Mouse (Mus musculus) gonadal fat pad, adult 2 months (tissue): Measurements from ENCODE around the gene Cfap298. TPM values are rescaled to one million over a fixed set of nuclear protein-coding genes. Genes with fewer than 3 reads are reported as not detected.

Experiments used
- DNase-seq: peaks from one replicate; pipeline ENCODE4 v3.0.0-alpha.2; 2012; ENCODE audit warnings: low read depth
- polyA plus RNA-seq: library from polyadenylated mRNA; depleted of rRNA; stranded (reverse); fragments of >200 nt; gene quantifications from 2 replicates; pipeline ENCODE4 v1.2.3, GENCODE M21; 2012; rRNA removed

Gene Cfap298
- polyA plus RNA-seq = 9.6 and 12.2 TPM in 2 replicates

DNA sequence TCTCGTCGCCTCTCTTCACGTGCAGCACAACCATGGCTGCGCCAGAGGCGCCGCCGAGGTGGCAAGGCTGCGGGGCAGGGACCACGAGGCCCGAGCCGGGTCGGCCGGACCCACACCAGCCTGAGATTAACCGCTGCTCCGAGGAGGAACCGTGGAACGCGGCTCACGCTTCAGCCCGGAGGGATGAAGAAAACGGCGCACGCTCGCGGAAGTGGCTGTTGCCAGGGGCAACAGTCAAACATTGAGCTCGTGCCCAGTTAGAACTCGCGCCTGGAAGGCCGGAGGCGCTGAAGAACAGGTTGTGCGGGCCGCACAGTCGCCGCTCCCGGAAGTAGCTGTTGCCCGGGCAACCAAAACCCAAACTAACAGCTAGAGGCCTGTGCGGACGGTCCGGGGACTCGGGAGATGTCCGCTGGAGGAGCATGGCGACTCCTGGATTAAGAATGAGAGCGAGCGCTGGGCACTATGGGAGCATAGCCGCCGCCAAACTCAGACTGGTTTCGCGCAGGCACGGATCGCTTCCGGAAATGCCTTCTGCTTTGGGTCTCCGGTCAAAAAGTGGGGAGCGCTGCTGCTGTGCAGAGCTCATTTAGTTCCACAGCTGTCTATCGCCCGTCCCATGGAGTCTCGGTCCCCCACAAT lies at the start of gene Cfap298:
Cfap298 (minus strand) TSS at position 428 of the 642 bp plus-strand sequence.
- peak; percentile 67 for DNase-seq

DNA sequence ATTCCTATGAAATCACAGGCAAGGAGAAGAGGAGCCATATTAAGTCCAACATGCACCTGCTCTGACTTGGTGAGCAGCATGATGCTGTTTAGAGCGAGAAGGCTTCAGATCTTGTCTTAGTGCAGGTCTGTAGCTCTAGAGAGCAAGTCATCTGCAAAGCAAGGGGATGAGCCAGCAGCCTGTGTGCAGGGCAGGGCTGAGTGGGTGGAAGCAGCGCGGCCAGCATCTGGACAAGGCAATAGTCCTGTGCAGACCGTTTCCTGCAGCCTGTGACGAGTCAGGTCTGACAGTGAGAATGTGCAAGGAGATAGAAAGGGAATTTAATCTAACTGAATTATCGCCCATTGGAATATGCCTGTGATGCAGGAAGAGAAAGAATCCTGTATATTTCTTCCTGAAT lies 36.1 kb upstream of the Cfap298 start:
- DNase-seq = no peak

DNA sequence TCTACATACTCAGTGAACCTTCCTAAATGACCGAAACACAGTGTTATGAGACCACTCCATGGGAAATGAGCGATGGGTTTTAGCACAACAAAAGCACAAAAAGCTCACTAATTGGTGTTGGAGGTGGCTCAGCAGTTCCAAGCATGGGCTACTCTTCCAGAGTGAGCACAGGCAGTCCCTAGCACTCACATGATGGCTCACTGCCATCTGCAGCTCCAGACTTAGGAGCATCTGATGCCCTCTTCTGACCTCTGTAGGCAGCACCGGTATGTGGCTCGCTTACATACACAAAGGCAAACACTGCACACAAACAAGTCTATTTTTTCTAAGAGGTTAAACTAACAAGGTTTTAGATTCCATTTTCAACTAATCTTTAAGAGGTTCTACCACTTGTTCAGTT lies 31.3 kb upstream of the Cfap298 start:
- no peak for DNase-seq

DNA sequence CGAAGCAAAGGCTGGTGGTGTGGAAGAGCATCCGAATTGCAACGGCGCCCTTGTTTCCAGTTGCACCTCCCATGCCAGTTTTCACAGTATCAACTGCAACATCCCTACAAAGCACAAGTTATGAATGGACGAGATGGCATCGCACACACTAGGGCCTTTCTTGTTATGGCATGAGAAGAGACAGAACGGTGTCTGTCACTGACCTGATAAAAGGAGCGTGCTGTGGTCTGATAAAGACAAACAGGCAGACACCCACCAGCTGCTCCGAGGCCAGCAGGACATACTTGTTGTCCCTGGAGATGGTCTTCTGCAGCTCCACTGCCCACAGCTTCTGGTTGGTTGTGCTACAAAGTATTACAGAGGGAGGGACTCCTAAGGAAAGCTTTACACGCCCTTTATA lies 29.4 kb upstream of the Cfap298 start:
- DNase-seq = no peak

DNA sequence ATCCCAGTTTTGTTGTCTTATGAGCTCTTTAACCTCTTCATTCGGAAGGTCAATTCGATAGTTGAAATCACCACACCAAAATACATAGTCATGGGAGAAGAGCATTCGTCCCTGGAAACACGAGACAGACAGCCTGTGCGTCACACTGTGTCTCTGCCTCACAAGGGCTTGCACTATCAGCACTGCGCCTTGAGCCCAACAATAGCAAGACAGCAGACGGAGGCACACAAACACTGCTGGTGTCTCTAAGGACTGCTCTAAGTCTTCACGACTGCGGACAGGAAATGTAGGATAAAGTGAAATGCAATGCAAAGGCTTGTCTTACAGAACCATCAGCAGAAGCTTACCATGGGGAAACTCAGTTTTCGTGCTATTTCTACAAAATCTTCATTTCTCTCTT lies 29.0 kb upstream of the Cfap298 start:
- no peak for DNase-seq

DNA sequence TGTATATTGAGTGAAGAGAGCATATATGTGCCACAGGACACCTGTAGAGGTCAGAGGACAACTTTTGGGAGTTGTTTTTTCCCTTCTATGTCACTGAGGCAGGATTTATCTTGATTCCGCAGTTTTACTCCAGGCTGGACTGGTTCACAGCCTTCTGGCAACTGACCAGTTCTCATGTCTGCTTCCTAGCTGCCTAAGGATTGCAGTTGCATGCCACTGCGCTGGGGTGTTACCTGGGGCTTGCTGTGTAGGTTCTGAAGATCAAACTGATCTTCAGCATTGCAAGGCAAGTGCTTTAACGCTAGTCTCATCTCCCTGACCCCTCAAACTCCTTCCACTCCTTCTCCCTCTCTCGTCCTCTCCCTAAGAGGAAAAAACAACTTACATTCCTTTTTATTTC lies 28.3 kb upstream of the Cfap298 start:
- DNase-seq = no peak

DNA sequence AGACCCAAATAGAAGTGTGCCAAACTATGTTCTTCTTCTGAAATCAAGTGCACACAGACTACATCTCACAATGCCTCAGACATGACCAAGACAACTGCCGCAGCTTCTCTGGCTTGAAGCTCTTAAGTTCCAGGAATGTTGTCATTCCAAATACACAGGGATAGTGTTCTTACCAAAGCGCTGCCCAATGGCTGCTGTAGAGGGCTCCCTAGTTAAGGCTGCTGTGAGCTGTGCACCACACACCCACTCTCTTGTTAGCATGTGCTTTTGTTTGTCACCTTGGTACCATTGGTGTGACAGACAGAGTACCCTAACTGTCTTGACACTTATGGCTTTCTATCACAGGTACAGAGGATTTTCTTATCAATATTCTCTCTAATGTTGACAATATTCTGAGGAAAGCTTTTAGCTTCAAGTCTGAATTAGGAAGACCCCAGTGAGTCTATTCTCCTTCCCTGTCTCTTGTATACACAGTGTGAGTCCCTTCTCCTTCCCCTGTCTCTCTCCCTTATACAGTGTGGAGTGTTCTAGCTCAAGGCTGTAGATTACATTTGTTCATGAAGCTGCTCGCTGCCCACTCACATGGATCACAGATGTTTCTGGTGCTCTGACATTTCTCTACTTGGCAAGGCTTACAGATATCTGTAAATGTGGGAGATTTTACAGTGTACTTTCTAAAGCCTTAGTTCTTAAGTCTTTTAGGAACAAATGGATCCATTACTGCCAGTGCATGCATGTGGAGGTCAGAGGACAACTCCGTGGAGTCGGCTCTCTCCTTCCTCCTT lies 23.6 kb upstream of the Cfap298 start:
- no peak for DNase-seq

DNA sequence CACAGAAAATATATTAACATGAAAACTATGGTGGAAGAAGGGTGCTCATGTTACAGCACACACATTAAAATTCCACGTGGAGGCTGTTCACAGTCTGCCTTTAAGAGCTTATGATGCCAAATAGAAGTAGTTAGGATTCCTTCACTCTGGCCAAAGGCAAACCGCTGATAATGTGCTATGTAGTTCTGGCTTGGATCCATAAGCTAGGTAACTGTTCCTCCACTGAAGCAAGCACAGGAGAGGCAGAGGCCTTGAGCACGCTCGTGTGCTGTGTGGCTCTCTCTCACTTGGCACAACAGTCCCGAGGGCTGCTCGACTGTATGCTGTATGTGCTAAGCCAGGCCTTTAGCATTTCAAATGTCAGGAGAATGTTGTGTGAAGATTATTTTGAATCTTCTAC lies 20.6 kb upstream of the Cfap298 start:
- DNase-seq = no peak

DNA sequence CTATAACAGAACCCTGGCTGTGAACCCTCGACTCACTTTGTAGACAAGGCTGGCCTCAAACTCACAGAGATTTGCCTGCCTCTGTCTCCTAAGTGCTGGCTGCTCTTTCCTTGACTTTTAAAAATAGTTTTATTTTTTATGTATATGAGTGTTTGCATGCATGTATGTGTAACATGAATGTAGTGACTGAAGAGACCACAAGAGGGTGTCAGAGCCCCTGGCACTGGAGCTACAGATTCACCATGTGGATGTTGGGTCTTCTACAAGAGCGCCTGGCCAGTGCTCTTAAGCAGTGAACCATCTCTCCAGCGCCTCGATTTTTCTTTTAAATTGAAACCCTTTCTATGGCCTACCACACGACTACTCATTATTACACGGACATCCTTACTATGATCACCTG lies 18.9 kb upstream of the Cfap298 start:
- DNase-seq = no peak

DNA sequence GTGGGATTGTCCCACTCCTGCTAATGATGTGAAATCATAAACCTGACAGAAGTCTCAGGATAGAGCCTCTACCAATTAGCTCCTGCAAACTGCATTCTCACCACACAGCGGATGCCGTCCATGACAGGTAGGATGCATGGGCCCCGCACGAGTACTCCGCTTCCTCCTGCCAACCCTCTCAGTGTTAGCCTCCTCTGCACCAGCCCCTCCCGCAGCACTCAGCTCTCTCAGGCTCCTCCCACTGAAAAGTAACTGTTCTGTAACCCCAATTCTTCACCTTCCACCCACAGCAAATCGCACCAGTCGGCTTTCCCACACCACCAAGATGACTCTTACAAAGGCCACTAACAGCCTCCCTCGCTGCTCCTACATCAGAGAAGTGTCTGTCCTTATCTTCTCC lies 18.2 kb upstream of the Cfap298 start:
- DNase-seq = no peak

DNA sequence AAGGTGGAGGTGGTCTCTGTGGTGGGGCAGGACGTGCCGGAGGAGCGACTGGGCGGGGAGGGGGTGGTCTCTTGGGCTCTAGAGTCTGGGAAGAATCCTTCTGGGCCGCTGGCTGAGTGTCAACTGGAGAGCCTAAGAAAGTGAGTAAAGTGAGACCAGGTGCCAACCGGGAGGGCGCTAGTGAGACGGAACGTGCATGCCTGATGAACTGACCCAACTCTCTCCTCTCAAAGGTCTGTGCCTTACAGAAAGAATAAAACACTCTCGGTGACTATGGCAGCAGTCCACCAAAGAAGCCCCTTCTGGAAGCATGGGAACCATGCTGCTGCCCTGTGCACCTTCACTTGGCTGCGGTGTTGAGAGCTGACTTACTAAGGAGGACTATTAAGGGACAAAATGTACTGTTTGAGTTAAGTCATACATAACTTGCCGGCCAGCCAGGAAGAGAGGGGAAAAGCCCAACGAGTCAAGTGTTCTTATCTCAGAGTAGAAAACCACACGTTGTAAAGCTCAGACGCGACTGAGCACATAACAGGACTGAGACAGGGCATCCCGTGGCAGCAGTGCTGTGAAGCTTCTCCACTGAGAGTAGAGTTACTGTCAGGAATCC lies 15.5 kb upstream of the Cfap298 start:
- DNase-seq = no peak

DNA sequence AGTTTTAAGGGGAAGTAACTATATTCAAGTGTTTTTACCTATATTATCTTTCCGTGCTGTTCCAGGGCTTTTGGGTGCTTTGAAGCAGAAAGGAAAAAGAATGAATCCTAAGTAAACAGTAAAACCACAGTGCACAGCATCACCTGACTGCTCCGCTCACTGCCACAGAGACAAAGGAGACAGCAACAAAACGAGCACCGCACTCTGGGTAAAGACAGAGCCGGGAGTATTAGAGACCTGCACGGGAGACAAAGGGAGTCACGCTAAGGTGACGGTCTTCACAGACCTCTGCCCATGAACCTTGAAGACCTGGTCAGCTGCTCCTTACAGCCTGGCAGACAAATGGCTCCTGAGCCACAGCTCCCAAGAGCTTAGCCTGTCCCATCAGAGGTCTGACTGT lies 12.1 kb upstream of the Cfap298 start:
- no peak for DNase-seq

DNA sequence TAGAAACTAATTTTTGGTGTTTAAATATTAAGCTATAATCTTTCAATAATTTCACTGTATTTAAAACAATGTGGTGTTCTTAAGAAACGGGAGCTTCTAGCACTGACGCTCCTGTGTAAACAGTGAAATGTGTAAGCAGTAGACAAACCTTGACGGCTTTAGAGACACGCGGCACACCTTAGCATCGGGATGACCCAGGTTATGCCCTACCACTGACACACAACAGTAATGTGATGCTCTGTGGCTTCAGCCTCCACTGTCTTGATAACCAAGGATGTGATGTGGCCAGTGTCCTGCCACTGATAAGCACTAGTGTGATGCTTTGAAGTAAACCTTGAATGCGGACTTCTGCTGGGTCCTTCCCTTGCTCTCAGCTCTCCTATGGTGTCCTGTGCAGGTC lies 6.3 kb upstream of the Cfap298 start:
- DNase-seq = no peak

DNA sequence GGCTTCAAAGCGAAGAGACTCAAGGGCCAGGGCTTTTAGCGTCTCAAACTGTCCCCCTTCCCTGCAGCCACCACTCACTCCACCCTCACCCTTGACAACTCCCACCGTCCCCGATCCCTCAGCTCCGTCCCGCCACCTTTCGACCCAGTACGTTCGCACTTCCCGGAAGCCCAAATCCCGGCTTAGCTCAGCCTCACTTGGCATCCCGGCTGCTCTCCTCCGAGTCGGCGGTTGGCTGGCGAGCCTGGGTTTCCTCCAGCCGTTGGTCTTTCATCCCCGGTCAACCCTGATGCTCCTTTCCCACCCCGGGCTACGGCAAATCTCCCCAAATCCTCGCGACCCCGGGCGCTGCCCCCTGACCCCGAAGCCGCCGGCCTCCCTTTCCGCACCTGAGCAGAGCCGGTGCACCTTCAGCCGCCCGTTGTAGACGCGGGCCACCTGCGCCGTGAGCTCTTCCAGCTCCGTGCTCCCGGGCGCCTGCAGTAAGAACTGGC lies 674 bp downstream of the Cfap298 start:
- no peak for DNase-seq

DNA sequence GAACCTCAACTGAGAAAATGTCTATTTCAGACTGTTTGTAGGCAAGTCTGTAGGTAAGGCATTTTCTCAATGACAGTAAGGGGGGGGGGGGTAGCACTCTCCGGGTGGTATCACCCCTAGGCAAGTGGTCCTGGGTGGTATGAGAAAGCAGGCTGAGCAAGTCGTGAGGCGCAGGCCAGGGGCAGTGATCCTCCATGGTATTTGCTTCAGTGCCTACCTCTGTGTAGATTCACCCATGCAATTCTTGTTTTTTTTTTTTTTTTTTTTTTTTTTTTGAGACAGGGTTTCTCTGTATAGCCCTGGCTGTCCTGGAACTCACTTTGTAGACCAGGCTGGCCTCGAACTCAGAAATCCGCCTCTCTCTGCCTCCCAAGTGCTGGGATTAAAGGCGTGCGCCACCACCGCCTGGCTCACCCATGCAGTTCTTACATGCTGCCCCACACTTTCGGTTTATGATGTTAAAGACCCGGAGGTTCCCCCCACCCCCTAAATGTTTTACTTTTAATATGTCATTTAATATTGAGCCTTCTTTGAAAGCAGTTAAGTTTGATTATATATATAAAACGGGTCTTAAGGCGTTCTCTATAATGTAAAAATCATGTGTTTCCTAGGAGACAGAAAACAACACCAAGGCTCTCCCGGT lies 1.3 kb downstream of the Cfap298 start:
- no peak for DNase-seq

DNA sequence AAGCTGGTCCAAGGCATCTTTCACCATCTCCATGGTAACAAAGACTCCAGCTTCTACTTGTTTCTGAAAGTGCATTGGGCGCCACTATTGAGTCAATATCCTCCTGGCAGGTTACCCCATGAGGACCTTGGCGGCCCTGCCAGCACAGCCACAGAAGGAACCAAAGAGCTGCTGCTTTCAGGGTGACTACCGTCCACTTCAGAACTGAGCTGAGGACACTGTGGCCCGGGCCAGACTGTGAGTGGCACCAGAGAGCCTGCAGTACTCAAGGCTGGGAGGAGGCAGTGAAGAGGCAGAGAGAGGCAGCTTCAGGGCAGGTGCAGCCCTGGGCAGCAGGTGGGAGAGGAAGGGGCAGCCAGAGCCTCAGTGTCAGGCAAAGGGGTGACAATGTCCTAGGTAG lies 7.5 kb downstream of the Cfap298 start:
- no peak for DNase-seq

DNA sequence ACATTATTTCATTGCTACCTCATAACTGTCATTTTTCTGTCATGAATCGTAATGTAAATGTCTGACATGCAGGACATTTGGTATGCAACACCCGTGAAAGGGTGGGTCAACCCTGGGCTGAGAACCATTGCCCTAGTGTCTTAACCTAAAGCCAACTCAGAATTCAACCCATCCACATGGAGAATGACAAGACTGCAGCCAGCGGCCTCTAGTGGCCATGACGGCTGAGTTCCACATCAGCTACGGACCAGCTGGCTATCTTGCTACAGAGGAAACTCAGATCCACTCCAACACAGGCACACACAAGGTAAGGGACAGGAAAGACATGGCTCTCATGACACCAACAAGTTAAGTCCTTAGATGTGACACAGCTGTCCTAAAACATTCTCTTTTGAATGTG lies 9.5 kb downstream of the Cfap298 start:
- DNase-seq = no peak

DNA sequence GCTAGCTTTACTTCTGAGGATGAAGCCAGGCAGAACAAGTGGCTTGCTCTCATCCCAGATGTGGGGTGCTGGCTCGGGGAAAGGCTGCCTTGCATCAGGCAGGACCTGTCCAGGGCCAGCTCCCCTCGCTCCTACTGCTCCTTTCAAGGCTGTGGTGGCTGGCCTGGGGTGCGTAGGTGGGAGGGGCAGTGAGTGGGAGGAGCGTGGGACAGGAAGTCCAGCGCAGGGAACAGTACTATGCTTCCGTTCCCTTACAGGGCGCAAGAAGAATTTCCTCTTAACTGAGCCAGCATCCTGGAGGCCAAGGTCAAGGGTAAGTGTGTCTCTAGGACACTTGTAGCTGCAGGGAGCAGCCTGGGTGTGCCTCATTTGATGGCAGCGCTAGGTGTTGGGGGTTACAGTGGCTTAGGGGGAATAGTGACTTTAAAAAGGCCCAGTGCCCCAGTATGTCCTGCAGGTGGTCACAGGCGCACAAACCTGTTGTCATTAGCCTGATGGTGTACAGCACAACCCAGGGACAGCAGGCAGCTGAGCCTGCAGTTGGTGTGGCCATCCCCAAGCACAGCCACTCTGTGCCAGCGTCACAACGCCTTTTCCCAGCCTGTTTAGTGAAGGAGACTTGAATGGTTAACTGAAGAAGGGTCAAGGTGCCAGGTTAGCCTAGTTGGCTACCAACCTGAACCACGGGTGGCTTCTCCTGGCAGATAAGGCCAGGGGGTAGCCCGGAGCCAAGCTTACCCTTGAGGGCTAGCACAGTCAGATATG lies 10.1 kb downstream of the Cfap298 start:
- DNase-seq = no peak

DNA sequence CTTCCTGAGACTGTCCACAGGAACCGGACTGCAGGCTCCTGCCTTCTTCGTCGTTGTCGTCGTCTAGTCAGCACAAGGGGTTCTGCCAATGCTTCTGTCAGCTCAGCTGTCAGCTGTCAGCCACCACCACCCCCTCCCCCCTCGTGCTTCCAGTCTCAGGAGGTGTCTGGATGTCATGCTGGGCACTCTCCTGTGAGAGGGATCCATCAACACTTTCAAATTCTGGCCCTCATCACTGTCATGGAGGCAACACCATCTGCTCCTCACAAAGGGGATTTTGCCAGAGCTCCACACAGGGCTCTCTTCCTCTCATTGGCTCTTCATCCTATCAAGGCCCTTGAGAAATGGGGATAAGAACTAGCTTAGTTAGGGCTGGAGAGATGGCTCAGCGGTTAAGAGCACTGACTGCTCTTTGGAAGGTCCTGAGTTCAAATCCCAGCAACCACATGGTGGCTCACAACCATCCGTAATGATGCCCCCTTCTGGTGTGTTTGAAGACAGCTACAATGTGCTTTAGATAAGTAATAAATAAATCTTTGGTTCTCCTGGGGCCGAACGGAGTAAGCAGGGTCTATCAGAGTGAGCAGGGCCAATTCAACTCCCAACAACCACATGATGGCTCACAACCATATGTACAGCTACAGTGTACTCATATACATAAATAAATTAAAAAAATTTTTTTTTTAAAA lies 13.3 kb downstream of the Cfap298 start:
- DNase-seq = no peak

DNA sequence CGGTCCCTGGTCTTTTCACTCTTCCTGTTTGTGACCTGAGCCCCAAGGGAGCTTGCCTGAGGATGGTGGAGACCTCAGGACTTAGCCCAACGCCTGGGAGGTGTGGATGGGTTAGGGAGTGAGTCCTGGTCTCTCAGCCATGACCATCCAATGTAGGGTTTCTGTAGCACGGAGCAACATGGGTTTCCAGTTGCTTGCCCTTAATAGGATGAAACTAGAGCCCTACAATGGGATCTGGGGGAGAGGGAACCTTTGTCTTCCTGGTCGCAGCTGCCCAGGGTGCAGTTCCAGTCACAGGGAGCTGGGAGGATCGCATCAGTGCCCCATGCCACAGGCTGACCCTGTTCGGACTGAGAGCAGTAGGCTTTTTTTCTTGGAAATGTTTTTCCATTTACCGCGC lies 17.8 kb downstream of the Cfap298 start:
- DNase-seq = no peak

DNA sequence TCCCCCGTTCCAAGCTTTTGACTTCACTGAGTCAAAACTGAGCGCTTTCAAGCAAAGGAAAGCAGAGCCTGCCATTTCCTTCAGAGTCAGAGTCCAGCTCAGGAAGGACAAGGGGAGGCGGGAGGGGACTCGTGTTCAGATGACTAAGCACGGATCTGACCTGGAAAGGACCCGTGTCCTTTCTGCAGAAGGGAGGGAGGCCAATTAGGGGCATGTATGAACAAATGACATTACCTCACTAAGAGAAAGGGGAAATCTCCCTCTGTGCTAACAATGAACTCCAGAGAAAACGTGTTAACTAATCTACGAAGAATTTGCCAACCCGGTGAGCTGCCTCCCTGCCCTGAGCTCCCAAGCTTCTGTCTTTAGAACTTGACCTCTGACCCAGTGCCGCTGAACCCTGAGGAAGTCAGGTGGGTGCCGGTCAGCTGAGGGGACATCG lies 18.9 kb downstream of the Cfap298 start:
- DNase-seq = no peak
